Mouse (Mus musculus) small intestine, adult 2 months (tissue): Measurements from ENCODE around the gene H2-Q7. TPM values are rescaled to one million over a fixed set of nuclear protein-coding genes. Genes with fewer than 3 reads are reported as not detected.
"Not testable (repeated sequence)": the region's sequence is repeated elsewhere in the genome, so short reads cannot be mapped to it uniquely, and the experiment has no call there.

Source experiments
- H3K27ac ChIP-seq: fragments of 200-500 bp; 2 replicates; pipeline ENCODE4 v1.5.1; 2012; ENCODE audit warnings: low read depth, low read length, control low read depth, inconsistent platforms; ENCODE audit not compliant: insufficient read depth
- H3K27me3 ChIP-seq: fragments of 200-500 bp; 2 replicates; pipeline ENCODE4 v1.6.1; 2012; ENCODE audit warnings: mild to moderate bottlenecking, moderate library complexity, low read length, inconsistent platforms; ENCODE audit not compliant: control insufficient read depth, insufficient read depth
- H3K36me3 ChIP-seq: fragments of 200-500 bp; 2 replicates; pipeline ENCODE4 v1.6.1; 2012; ENCODE audit warnings: mild to moderate bottlenecking, low read length, control low read depth, inconsistent platforms; ENCODE audit not compliant: control insufficient read depth, insufficient read depth
- H3K4me1 ChIP-seq: fragments of 200-500 bp; 2 replicates; pipeline ENCODE4 v1.6.1; 2012; ENCODE audit warnings: low read length, inconsistent platforms, mixed read lengths; ENCODE audit not compliant: control insufficient read depth, insufficient read depth, insufficient read length
- H3K4me3 ChIP-seq: fragments of 200-500 bp; 2 replicates; pipeline ENCODE4 v1.5.1; 2012; ENCODE audit warnings: low read depth, mild to moderate bottlenecking, control low read depth, inconsistent platforms, low read length, moderate library complexity
- CTCF ChIP-seq: fragments of 200-500 bp; IDR thresholded peaks from 2 replicates; pipeline ENCODE4 v1.5.1; 2012; ENCODE audit warnings: low read depth, mild to moderate bottlenecking, control low read depth, inconsistent platforms, low read length, moderate library complexity, mixed read lengths; ENCODE audit not compliant: insufficient replicate concordance, insufficient read length; ENCODE audit errors: extremely low read depth
- WGBS: fragments of 180-500 bp; shearing (Covaris S2); methylation state at CpG from one replicate; pipeline ENCODE4 v1.1.7; 2018; 5-methylcytosine and 5-hydroxymethylcytosine counted together
- polyA plus RNA-seq: library from polyadenylated mRNA; depleted of rRNA; stranded (reverse); fragments of >200 nt; gene quantifications from 2 replicates; pipeline ENCODE4 v1.2.3, GENCODE M21; 2012

Gene H2-Q7
- polyA plus RNA-seq, 1 experiment, result 186 TPM

DNA sequence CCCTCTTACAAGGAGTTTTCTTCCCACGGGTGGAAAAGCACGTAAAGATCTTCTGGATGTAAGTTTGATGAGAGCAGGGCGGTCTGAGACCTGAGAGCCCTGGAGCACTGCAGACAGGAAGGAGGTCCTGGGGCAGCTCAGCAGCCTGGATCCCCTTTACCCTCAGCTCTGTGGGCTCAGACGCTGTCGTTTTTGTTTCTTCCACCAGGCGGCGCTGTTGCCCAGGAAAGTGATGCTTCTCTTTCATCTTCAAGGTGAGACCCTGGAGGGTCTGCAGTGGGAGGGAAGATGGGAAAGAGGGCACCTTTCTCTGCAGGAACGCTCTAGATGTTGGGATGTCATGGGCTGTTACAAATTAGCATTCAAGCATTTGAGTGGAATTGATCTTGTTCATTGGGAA is 4.1 kb upstream of the H2-Q7 start:
- WGBS, result 17% methylated on average over 8 of the region's 8 CpGs
- not testable (repeated sequence) for H3K27me3 ChIP-seq, H3K36me3 ChIP-seq, H3K27ac ChIP-seq, H3K4me3 ChIP-seq, H3K4me1 ChIP-seq
- TF ChIP-seq CTCF, result peak; percentile 51; the same call in 1 of the 2 replicates

GRCm38 (mm10) chr17:35435577-35435976 is 3.4 kb upstream of the H2-Q7 start:
- not testable (repeated sequence) for H3K36me3 ChIP-seq, H3K27ac ChIP-seq, H3K27me3 ChIP-seq, H3K4me3 ChIP-seq, H3K4me1 ChIP-seq
- 82% methylated on average over 3 of the region's 3 CpGs for WGBS

DNA sequence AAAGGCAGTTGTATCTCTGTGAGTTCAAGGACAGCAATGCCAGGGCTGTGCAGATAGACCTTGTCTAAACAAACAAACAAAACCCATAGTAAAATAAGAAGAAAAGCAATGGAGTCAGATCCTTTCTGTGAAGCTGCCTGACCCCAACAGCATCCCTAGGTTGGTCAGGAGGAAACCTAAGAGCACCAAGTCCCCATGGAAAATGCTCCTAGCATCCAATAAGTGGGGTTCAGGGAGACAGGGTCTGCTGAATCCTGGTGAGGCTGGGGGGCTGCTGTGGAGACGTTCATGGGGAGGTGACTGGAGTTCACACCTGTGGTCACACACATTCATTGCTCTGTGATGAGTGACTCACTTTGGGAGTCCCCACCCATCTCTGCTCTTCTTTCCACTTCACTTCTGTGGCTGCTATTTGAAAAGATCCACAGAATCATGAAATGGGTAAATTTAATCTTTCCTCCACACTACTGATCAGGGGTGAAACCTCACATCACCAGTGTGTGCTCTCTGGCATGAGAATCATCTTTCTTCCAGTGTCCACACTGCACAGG is 1.5 kb upstream of the H2-Q7 start:
- H3K4me3 ChIP-seq, H3K36me3 ChIP-seq, H3K27me3 ChIP-seq, H3K27ac ChIP-seq, H3K4me1 ChIP-seq: not testable (repeated sequence)
- 62% methylated on average over 1 of the region's 1 CpGs for WGBS

- not testable (repeated sequence) for H3K4me1 ChIP-seq, H3K27ac ChIP-seq, H3K4me3 ChIP-seq, H3K27me3 ChIP-seq, H3K36me3 ChIP-seq
- WGBS, result 86% methylated on average over 3 of the region's 3 CpGs
Measured at GRCm38 (mm10) chr17:35438395-35438794, 560 bp upstream of the H2-Q7 start.

DNA sequence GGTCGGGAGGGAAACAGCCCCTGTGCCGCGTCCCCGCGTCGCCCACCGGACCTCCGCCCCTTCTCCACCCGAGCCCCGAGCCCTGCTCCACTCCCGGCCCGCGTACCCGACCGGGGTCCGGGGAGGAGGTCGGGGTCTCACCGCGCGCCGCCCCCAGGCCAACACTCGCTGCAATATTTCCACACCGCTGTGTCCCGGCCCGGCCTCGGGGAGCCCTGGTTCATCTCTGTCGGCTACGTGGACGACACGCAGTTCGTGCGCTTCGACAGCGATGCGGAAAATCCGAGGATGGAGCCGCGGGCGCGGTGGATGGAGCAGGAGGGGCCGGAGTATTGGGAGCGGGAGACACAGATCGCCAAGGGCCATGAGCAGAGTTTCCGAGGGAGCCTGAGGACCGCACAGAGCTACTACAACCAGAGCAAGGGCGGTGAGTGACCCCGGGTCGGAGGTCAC is 366 bp downstream of the H2-Q7 start:
- H3K4me3 ChIP-seq, result peak overlapping the region; percentile 87
- H3K27ac ChIP-seq, H3K36me3 ChIP-seq, H3K27me3 ChIP-seq, H3K4me1 ChIP-seq: not testable (repeated sequence)
- WGBS, result 3% methylated on average over 48 of the region's 48 CpGs

- not testable (repeated sequence) for H3K4me1 ChIP-seq, H3K27ac ChIP-seq, H3K27me3 ChIP-seq, H3K36me3 ChIP-seq
- peak overlapping the region; percentile 87 for H3K4me3 ChIP-seq
- WGBS, result 61% methylated on average over 27 of the region's 27 CpGs
Measured at GRCm38 (mm10) chr17:35439925-35440645, 1.1 kb downstream of the H2-Q7 start.

DNA sequence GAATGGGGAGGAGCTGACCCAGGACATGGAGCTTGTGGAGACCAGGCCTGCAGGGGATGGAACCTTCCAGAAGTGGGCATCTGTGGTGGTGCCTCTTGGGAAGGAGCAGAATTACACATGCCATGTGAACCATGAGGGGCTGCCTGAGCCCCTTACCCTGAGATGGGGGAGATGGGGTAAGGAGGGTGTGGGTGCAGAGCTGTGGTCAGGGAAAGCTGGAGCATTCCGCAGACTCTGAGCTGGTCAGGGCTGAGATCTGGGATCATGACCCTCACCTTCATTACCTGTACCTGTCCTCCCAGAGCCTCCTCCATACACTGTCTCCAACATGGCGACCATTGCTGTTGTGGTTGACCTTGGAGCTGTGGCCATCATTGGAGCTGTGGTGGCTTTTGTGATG is 3.4 kb downstream of the H2-Q7 start:
- H3K36me3 ChIP-seq, H3K4me3 ChIP-seq, H3K4me1 ChIP-seq, H3K27me3 ChIP-seq, H3K27ac ChIP-seq: not testable (repeated sequence)
- 90% methylated on average over 2 of the region's 2 CpGs for WGBS

DNA sequence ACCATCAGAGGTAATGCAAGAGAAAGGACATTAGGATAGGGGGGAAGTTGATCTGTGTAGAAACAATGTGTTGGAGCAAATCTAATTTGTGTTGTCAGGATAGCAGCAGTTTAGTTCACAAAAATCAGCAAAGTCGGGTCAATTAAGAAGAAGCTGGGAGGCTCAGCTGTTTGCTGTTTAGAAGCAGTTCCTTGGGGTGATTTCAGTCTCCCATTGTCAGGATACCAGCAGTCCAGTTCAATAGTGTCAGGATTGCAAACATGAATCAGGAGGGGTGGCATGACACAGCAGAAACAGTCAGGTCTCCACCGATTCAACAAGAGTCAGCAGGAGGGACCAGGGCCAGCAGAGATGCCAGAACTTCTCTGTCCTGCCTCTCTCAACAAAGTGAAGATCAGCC is 5.6 kb downstream of the H2-Q7 start:
- not testable (repeated sequence) for H3K4me3 ChIP-seq, H3K36me3 ChIP-seq, H3K4me1 ChIP-seq, H3K27me3 ChIP-seq, H3K27ac ChIP-seq
- WGBS, result 80% methylated on average over 2 of the region's 2 CpGs

DNA sequence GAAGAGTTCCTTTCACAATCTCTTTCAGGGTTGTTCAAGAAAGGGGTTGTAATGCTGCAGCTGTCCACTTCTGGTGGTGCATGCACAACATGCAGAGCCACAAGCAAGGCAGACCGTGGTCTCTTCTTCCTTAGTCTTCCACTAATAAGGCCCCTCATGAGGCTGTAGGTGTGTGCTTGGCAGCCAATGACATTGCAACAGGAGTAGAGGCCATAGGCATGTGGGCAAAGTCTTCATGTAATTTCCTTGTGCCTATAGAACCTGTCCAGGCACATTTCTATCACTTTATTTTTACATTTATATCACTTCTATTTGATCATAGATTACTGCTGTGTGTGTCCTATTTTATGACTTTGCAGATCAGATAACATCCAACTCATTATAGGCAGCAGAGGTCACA is 19.3 kb downstream of the H2-Q7 start:
- not testable (repeated sequence) for H3K27ac ChIP-seq, H3K4me1 ChIP-seq, H3K36me3 ChIP-seq, H3K4me3 ChIP-seq, H3K27me3 ChIP-seq
- no CpG with 5 or more reads among the region's 1 CpGs for WGBS

- not testable (repeated sequence) for H3K27me3 ChIP-seq, H3K4me1 ChIP-seq, H3K36me3 ChIP-seq, H3K27ac ChIP-seq, H3K4me3 ChIP-seq
- WGBS, result 53% methylated on average over 3 of the region's 9 CpGs
Measured at GRCm38 (mm10) chr17:35460513-35461341, 21.8 kb downstream of the H2-Q7 start.
